Mouse (Mus musculus) brown adipose tissue, adult 24 weeks (tissue): ENCODE data around the gene Abhd17c. TPM values are rescaled to one million over a fixed set of nuclear protein-coding genes. Genes with fewer than 3 reads are reported as not detected.

Experiments used
- H3K27ac ChIP-seq: fragments of 200-500 bp; replicated peaks from 2 replicates; pipeline ENCODE4 v1.5.1; 2012; ENCODE audit warnings: low read depth, mild to moderate bottlenecking, low read length
- H3K4me1 ChIP-seq: fragments of 200-500 bp; 2 replicates; pipeline ENCODE4 v1.6.1; 2012; ENCODE audit warnings: low read length, mixed read lengths; ENCODE audit not compliant: control insufficient read depth, insufficient read depth, insufficient read length
- H3K4me3 ChIP-seq: fragments of 200-500 bp; 2 replicates; pipeline ENCODE4 v1.5.1; 2012; ENCODE audit warnings: low read depth, mild to moderate bottlenecking, low read length, moderate library complexity; ENCODE audit not compliant: insufficient read depth
- polyA plus RNA-seq: library from polyadenylated mRNA; stranded (reverse); fragments of >200 nt; gene quantifications from 2 replicates; pipeline ENCODE4 v1.2.4, GENCODE M21; 2012; ENCODE audit not compliant: missing spikeins, insufficient read depth, insufficient read length

The Abhd17c gene
- polyA plus RNA-seq, 1 experiment: 32.5 TPM

DNA sequence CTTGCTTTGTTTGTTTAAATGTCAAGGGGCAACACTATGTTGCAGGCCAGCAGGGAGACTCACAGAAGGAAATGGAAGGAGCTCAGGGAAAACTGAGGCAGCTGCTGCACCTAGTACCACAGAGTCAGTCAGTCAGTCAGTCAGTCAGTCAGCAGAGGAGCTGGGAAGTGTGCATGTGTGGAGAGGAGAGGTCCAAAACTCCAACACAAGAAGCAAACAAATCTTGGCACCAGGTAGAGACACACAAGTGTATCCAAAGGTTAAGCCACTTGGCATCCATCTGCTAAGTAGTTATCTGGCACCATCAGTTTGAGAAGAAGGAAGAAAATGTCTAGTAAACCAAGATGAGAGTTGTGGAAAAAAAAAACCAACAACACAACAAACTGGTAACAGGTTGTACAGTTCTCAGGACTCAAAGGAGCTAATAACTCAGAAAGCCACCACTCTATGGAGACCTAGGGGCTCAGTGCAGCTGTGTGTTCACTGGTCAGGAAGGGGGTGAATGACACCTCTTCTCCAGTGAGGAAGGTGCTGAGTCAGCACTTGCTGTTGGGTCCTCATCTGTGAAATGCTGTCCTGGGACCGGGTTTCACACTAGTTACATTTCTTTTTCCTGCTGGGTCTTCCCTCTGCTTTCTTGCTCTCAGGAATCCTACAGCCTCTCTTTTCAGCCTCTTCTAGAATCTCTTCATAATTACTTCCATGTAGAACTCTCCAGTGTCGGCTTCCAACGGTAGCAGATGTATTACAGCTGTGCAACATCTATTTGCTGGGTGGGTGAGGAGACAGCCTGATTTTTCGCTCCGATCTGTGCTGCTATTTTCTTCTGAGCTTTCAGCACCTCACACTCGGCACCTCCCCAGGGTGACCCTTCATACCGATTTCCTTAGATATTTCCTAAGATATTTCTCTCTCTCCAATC is 34.8 kb downstream of the Abhd17c start:
- no peak overlapping the region for H3K27ac ChIP-seq
- no peak overlapping the region for H3K4me3 ChIP-seq
- peaks cover 22% of the 10 kb centered on the region for H3K4me1 ChIP-seq

DNA sequence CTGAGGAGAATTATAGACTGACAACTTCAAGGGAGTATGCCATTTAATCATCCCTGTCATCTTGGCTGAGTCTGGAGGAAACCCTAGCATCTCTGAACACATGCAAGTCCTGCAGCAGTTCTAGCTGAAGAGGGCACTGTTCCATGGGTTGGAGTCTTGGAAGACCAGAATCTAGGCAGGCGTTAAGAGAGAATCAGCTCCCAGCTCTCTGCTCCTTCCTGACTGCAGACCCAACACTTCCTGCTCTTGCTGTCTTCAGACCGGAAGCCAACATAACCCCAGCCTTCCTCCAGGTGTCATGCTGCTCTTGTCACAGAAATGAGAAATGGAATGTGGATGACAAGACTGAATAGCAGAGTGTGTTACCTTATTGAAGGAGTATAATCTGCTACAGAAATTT is 36.3 kb downstream of the Abhd17c start:
- no peak overlapping the region for H3K27ac ChIP-seq
- H3K4me1 ChIP-seq: peaks cover 21% of the 10 kb centered on the region

DNA sequence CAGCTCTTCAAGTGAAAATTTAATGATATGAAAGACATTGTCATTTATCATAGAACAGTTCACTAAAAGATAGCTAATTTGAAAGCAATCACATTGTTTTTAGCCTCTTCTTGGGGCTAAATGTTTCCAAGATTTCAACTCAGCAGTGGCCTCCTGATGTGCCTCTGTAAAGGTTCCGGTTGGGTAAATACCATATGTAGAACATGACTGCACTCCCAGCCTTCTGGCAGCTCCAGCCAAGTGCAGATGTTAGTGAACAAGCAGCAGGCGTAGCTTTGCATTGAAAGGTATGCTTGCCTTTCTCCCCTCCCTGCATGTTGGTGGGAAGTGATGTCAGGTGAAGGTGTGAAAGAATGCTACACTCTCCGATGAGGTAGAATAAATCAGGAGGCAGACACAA is 36.9 kb downstream of the Abhd17c start:
- peaks cover 20% of the 10 kb centered on the region for H3K4me1 ChIP-seq

More for the DNA sequence above, 36.3 kb downstream of the Abhd17c start:
- no peak overlapping the region for H3K4me3 ChIP-seq

DNA sequence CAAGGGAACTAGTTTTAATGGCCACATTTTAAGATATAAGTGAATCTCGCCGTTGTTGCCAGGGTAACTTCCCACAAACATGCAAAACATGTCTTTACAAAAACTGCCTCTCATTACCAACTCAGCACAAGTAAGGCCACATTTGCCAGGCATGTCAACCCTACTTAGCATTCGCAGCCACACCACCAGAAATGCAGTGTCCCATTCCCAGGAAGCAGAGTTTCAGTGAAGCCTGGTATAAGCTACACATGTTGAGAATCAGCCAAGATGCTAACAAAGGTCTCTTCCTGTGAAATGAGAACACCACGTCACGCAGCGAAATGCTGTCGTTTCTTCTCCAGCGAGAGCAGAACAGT is 38.7 kb downstream of the Abhd17c start:
- Histone ChIP-seq H3K27ac (no peak overlapping the region), H3K4me1 (peaks cover 9% of the 10 kb centered on the region), H3K4me3 (no peak overlapping the region)

More for the DNA sequence above, 36.9 kb downstream of the Abhd17c start:
- Histone ChIP-seq H3K27ac (no peak overlapping the region), H3K4me3 (no peak overlapping the region)

DNA sequence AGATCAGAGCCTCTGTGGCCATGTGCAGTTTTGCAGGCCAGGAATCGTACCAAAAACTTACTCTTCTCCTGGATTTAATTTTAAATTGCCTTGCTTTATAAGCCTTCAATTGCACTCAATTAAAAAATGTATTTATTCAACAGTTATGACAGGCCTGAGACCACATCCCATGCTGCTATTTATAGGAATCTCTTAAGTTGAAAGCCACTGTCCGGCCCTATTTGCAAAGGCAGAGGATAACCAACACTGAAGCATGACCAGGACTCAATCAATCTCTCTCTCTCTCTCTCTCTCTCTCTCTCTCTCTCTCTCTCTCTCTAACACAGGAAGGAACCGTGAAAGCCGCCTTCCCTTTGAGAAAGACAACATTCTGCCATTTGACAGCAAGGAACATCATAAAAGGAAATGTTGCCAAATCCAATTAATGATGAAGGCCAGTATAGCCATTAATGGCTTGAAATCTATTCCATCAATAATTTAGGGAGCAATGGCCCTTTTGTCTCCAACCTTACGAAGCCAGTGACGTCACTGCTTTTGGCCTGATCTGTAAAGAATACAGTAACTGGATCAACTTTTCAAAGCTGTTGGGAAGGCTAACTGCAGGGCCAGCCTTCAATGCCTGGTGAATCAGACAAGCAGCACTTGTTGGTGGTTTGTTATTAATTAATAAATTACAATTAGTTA is 39.2 kb downstream of the Abhd17c start:
- H3K4me3 ChIP-seq: no peak overlapping the region
- H3K27ac ChIP-seq: no peak overlapping the region
- H3K4me1 ChIP-seq: peaks cover 9% of the 10 kb centered on the region

DNA sequence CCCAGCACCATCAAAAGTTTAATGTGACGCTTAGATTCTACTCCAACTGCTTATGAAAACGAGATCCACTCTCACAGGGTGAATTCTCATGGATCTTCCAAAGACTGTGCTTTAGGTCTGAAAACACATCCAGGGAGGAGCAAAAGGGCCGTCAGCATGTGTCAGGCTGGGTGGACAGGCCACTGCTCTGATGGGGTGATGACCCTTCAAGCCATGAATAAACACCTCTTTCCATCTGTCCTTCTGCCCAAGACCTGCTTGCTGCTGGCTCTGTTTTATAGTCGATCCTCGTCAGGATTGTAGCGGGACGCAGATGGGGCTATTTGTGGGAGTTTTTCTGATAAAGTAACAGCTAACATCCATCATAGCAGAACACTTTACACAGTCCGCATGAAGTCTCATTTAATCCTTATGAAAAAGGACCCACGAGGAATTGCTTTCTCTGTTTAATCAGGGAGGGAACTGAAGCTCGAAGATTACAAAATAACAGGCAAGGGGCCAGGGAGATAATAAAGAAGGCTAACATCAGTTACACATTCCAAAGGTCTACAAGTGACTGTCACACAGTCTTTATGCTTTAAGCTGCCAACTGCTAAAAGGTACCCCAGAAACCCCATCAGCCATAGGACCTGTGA is 39.9 kb downstream of the Abhd17c start:
- H3K4me3 ChIP-seq: no peak overlapping the region
- H3K27ac ChIP-seq: no peak overlapping the region
- H3K4me1 ChIP-seq: peaks cover 2% of the 10 kb centered on the region; the same call in 1 of the 2 replicates

DNA sequence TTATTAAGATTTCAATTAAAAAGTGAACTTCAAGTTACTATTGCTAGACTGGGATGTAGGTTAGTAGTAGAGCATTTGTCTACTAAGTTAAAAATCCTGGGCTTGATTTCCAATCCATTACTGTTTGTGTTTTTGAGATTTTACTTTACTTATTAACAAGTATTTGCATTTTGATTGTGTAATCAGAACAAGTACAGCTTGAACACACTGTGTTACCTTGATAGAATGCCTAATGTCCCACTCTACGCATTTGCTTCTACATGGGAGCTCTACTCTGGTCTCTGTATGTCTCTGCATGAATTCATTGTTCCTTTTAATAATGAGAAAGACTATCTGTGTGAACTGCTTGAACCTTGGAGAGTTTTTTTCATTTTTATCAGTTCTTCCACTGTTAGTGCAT is 44.8 kb downstream of the Abhd17c start:
- H3K4me3 ChIP-seq: no peak overlapping the region
- H3K4me1 ChIP-seq: no peaks in the 10 kb centered on the region
- no peak overlapping the region for H3K27ac ChIP-seq

DNA sequence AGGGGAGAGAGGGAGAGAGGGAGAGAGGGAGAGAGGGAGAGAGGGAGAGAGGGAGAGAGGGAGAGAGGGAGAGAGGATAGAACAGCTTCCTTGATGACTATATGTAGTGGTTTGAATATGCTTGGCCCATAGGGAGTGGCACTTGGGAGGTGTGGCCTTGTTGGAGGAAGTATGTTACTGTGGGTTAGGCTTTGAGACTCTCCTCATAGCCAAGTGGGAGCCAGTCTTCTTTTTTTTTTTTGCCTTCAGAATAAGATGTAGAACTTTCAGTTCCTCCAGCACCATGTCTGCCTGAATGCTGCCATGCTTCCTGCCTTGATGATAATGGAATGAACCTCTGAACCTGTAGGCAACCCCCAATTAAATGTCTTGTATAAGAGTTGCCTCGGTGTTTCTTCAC is 49.1 kb downstream of the Abhd17c start:
- no peak overlapping the region for H3K4me3 ChIP-seq

DNA sequence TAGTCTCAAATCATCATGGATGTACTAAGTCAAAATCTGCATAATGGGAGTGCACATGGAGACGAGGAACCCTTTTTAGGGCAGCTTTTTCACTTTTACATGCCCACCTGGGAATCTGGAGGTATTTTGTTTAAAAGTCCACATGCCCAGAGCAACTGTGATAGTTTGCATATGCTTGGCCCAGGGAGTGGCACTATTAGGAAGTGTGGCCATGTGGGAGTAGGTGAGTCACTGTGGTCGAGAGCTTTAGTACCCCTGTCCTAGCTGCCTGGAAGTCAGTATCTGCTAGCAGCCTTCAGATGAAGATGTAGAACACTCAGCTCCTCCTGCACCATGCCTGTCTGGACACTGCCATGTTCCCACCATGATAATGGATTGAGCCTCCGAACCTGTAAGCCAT is 51.0 kb downstream of the Abhd17c start:
- H3K4me3 ChIP-seq: no peak overlapping the region
- no peak overlapping the region for H3K27ac ChIP-seq
- H3K4me1 ChIP-seq: no peaks in the 10 kb centered on the region

More for the DNA sequence above, 49.1 kb downstream of the Abhd17c start:
- Histone ChIP-seq H3K27ac (no peak overlapping the region), H3K4me1 (no peaks in the 10 kb centered on the region)

DNA sequence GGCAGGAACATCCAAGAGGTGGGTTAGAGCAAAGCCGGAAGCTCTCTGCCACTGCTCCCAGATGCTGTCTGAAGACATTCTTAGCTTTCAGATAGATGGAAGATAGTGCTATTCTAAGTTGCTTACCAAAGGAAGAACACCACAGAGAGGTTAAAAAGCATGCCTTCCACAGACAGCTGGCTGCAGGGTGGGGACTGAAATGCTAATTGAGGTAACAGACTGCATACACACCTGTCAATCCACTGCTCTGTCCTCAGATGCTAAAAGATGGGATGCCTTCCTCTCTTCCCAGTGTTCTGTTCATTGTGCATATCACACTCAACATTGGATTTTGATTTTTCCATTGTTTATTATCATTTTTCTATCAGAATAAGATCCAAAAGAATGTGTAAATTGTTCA is 53.6 kb downstream of the Abhd17c start:
- Histone ChIP-seq H3K4me3 (no peak overlapping the region), H3K4me1 (no peaks in the 10 kb centered on the region), H3K27ac (no peak overlapping the region)

DNA sequence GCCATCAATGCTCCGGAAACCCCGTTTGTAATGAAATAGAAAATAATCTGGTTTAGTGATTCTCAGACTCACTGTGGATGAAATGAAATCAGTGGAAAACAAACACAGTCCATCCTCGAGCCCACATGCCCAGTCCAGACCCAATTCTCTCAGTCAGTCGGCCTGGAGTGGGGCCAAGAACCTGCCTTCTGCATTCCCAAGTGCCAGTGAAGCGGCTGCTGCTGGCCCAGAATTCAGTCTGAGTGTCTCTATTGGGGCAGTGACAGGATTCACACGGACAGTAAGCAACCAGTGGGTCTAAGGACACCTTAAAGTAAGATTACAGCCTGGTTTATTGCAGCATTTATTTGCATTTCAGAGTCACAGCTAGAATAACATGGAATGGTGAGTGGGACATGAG is 55.2 kb downstream of the Abhd17c start:
- Histone ChIP-seq H3K4me1 (no peaks in the 10 kb centered on the region), H3K27ac (no peak overlapping the region), H3K4me3 (no peak overlapping the region)

DNA sequence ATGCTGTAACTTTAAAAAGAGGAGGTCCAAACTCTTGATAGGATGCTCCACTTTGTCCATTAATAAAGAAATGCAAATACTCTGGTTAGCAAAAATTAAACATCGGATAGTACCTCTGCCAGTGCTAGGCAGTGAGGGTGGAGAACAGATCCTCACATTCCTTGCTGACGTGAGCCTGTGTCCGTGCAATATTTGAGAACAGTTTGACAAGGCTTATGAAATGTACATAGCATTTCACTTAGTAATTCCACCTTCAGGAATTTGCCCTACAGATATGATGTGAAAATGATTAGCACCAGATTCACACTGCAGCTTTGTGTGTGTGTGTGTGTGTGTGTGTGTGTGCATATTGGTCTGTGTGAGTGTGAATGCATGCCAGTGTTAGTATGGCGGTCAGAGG is 60.9 kb downstream of the Abhd17c start:
- Histone ChIP-seq H3K4me3 (no peak overlapping the region), H3K4me1 (no peaks in the 10 kb centered on the region), H3K27ac (no peak overlapping the region)

DNA sequence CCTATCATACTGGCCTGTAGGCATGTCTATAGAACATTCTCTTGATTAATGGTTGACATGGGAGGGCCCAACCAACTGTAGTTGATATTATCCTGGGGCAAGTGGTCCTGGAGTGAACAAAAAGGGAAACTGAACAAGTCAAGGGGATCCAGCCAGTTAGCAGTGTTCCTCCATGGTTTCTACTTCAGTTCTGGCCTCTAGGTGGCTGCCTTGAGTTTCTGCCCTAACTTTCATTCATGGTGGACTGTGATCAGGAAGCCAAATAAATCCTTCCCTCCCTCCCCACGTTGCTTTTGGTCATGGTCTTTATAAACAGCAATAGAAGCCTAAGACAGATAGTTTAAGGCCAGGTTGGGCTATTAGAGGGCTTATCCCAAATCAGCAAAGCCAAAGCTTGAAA is 61.9 kb downstream of the Abhd17c start:
- no peak overlapping the region for H3K4me3 ChIP-seq
- H3K27ac ChIP-seq: no peak overlapping the region
- H3K4me1 ChIP-seq: no peaks in the 10 kb centered on the region

DNA sequence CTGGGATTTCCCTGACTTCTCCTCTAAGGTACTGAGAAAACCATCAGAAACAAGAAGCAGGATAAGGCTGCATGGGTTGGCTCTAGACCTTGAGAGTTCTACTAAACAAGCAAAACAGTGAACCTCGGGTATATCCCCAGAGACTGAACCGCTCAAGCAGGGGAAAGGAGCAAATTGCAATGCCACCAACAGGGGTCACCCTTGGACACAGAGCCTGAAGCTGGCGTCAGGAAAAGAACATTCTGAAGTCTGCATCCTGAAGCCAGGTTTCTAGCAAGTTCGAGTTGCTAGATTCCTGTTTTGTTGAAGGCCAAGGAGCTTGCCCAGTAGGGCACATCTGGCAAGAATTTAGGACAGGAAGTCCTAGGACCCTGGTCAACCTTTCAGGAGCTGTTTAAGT is 62.7 kb downstream of the Abhd17c start:
- Histone ChIP-seq H3K4me3 (no peak overlapping the region), H3K4me1 (no peaks in the 10 kb centered on the region), H3K27ac (no peak overlapping the region)

DNA sequence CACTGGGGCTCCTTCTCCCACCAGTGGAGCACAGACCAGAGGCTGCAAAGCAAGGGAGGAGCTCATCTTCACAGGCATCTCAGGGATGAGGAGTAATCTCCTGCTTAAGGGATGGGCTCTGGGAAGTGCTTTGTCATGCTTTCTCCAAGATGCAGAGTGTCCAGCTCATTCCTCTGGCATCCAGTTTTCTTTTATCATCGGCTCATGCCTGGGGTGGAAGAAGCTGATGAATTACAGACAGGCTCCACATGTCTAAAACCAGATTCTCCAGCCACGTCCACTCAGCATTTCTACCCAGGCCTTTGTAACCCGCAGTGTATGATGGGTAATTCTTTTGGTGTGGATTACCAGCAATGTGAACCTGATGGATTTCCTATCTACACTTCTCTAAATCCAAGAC is 63.5 kb downstream of the Abhd17c start:
- no peak overlapping the region for H3K27ac ChIP-seq

More for the DNA sequence above, 63.5 kb downstream of the Abhd17c start:
- Histone ChIP-seq H3K4me1 (no peaks in the 10 kb centered on the region), H3K4me3 (no peak overlapping the region)
